In the genomic region with DNA sequence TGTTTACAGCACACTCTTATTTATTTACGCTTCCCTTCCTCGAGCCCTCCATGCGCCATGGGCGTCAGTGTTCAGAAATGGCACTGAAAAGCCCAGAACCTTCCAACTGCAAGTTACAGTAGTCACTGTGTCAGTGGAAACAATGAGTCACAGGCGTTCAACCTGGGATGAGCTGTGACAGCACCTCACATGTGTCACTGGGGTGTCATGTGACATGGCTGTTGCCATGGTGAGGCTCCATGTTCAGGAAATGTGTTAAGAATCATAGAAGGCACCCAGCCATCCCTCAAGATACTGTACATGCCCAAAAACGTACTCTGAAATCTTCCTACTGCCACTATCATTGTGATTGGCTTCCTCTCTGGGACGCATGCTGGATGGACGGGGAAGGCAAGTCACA, we compare ENCODE assay signal across 15 mouse cellular contexts.
DNase-seq lines count a peak whose midpoint lies in the region; TF ChIP-seq lines count a peak whose summit lies in the region.
"Had no signal": no experiment of that assay in that cellular context is flagged by ENCODE, and none has a peak within 500 bp of the region (broad histone marks: within the 10 kb centered on the region; RNA-seq: fewer than 3 reads in every experiment).

No protein-coding gene starts in this region.

- no peaks in the 10 kb centered on the region; the same call in 1 of the 2 replicates for H3K36me3 ChIP-seq in splenic B cell, adult 2 months (ENCODE audit: control insufficient read depth, insufficient read depth, low read length, poor library complexity, severe bottlenecking)
- H3K36me3 ChIP-seq: embryonic facial prominence, embryonic 13.5 days; hindbrain, embryonic 12.5 days; neural tube, embryonic 12.5 days had no signal

- intact Hi-C loops in gastrocnemius, adult 2 months (cut with DNase I): no loop called here

- no peak overlapping the region for H3K4me3 ChIP-seq in gastrocnemius, adult 2 months
- H3K4me3 ChIP-seq: embryonic facial prominence, embryonic 13.5 days; hindbrain, embryonic 12.5 days; layer of hippocampus, adult 2 months; neural tube, embryonic 12.5 days had no signal

- TF ChIP-seq POLR2A in brain, embryonic 14.5 days (IDR thresholded peaks at IDR 0.05; ENCODE audit: borderline replicate concordance, extremely low read depth, insufficient read depth, insufficient read length, poor library complexity, severe bottlenecking): no peak

- DNase-seq in right cerebral cortex, adult 18-20 months: peak; percentile 35
- DNase-seq in right cerebral cortex, postnatal 4 days: no peak
- DNase-seq in MN1 (ENCODE audit: low spot score): peak; percentile 24
- DNase-seq in brain, embryonic 14.5 days (ENCODE audit: low read depth): peak; percentile 79
- DNase-seq in splenic B cell, adult 2 months (ENCODE audit: low read depth, low spot score): peak; percentile 76
- DNase-seq in layer of hippocampus, postnatal 36 days: no peak
- DNase-seq in gastrocnemius, adult 2 months: no peak
- DNase-seq: cerebellum, postnatal 10 days; kidney, adult 2 months; liver, postnatal 0 days; thymus, postnatal 36 days had no signal

- TF ChIP-seq CTCF in brain, embryonic 14.5 days (IDR thresholded peaks at IDR 0.05; ENCODE audit: borderline replicate concordance, extremely low read depth, insufficient read depth, insufficient read length): no peak
- no peak for TF ChIP-seq CTCF in gastrocnemius, adult 2 months (IDR thresholded peaks at IDR 0.05)

- no peaks in the 10 kb centered on the region for H3K27me3 ChIP-seq in splenic B cell, adult 2 months (ENCODE audit: control insufficient read depth, insufficient read depth, low read length, poor library complexity, severe bottlenecking)
- H3K27me3 ChIP-seq: embryonic facial prominence, embryonic 13.5 days; hindbrain, embryonic 12.5 days; neural tube, embryonic 12.5 days had no signal

- no peak overlapping the region for H3K27ac ChIP-seq in gastrocnemius, adult 2 months
- H3K27ac ChIP-seq: embryonic facial prominence, embryonic 13.5 days; hindbrain, embryonic 12.5 days; layer of hippocampus, adult 2 months; neural tube, embryonic 12.5 days had no signal

Comparison
In these comparisons a context has a peak if more than half of its experiments do, and no peak if none do; other contexts are left out.
1. DNase-seq: peak in right cerebral cortex, adult 18-20 months (single experiment), MN1 (single experiment), brain, embryonic 14.5 days (single experiment) and splenic B cell, adult 2 months (single experiment); none in right cerebral cortex, postnatal 4 days (single experiment), layer of hippocampus, postnatal 36 days (0 of 2) and gastrocnemius, adult 2 months (single experiment).